Mouse (Mus musculus): Measurements from ENCODE around the gene Eng.

- no peak for TF ChIP-seq CTCF (IDR thresholded peaks at IDR 0.05; ENCODE audit: low read depth, low read length)
- no peak for TF ChIP-seq POLR2A (IDR thresholded peaks at IDR 0.05; ENCODE audit: borderline replicate concordance, low read depth, low read length)
These were observed 3.6 kb upstream of the Eng start for GRCm38 (mm10) chr2:32642813-32643212.
